Mouse (Mus musculus): ENCODE data around the gene Ifnar1.
A peak's percentile ranks its signal among the peaks of the same experiment; 100 is the strongest.

Gene Ifnar1

GRCm38 (mm10) chr16:91538513-91538912 lies 53.5 kb downstream of the Ifnar1 start:
- DNase-seq (ENCODE audit: low spot score in 2 of 2) = no peak

- no peak for DNase-seq (ENCODE audit: low spot score in 2 of 2)
Observed at GRCm38 (mm10) chr16:91541573-91542081, 56.6 kb downstream of the Ifnar1 start.

- no peak for DNase-seq (ENCODE audit: low spot score in 2 of 2)
Observed at GRCm38 (mm10) chr16:91543619-91544018, 58.6 kb downstream of the Ifnar1 start.

- DNase-seq (ENCODE audit: low spot score in 2 of 2) = peak in 1 of 2 experiments; percentile 52
Observed at GRCm38 (mm10) chr16:91545597-91546281, 60.7 kb downstream of the Ifnar1 start.

GRCm38 (mm10) chr16:91546391-91546835 lies 61.4 kb downstream of the Ifnar1 start:
- DNase-seq (ENCODE audit: low spot score in 2 of 2) = peak in 1 of 2 experiments; percentile 51

GRCm38 (mm10) chr16:91546836-91547741 lies 62.1 kb downstream of the Ifnar1 start, which contains the start of gene Ifngr2:
Ifngr2 (plus strand) TSS chr16:91547072.
- DNase-seq (ENCODE audit: low spot score in 2 of 2) = peak; percentile 53 to 62

- no peak for DNase-seq (ENCODE audit: low spot score in 2 of 2)
Observed at GRCm38 (mm10) chr16:91547974-91548373, 62.9 kb downstream of the Ifnar1 start.

- DNase-seq (ENCODE audit: low spot score in 2 of 2) = no peak
Observed at GRCm38 (mm10) chr16:91548586-91548985, 63.5 kb downstream of the Ifnar1 start.

GRCm38 (mm10) chr16:91548996-91549395 lies 64.0 kb downstream of the Ifnar1 start:
- no peak for DNase-seq (ENCODE audit: low spot score in 2 of 2)

GRCm38 (mm10) chr16:91549616-91550015 lies 64.6 kb downstream of the Ifnar1 start:
- no peak for DNase-seq (ENCODE audit: low spot score in 2 of 2)

- DNase-seq (ENCODE audit: low spot score in 2 of 2) = no peak
Observed at GRCm38 (mm10) chr16:91551081-91551524, 66.1 kb downstream of the Ifnar1 start.

- no peak for DNase-seq (ENCODE audit: low spot score in 2 of 2)
Observed at GRCm38 (mm10) chr16:91552072-91552471, 67.0 kb downstream of the Ifnar1 start.

GRCm38 (mm10) chr16:91553625-91554024 lies 68.6 kb downstream of the Ifnar1 start:
- DNase-seq (ENCODE audit: low spot score in 2 of 2) = no peak

GRCm38 (mm10) chr16:91555017-91555605 lies 70.1 kb downstream of the Ifnar1 start:
- no peak for DNase-seq (ENCODE audit: low spot score in 2 of 2)

- DNase-seq (ENCODE audit: low spot score in 2 of 2) = no peak
Observed at GRCm38 (mm10) chr16:91556659-91557058, 71.6 kb downstream of the Ifnar1 start.
